Mouse (Mus musculus) hindbrain, embryonic 14.5 days (tissue): ENCODE results near the gene Itpripl1. TPM values are rescaled to one million over a fixed set of nuclear protein-coding genes. Genes with fewer than 3 reads are reported as not detected.
A peak's percentile ranks its signal among the peaks of the same experiment; 100 is the strongest.
"Not testable (repeated sequence)": the region's sequence is repeated elsewhere in the genome, so short reads cannot be mapped to it uniquely, and the experiment has no call there.

ENCODE experiments used
- ATAC-seq: fragments of 200-750 bp; cut with Nextera tagmentation; 2 replicates; pipeline ENCODE4 v1.8.0; 2017; ENCODE audit warnings: moderate number of reproducible peaks, mild to moderate bottlenecking, moderate TSS enrichment, moderate library complexity; ENCODE audit not compliant: low FRiP score
- DNase-seq: peaks from one replicate; pipeline ENCODE4 v3.0.0-alpha.2; 2015; ENCODE audit warnings: low spot score
- H3K27ac ChIP-seq: fragments of 300-500 bp; sonication (generic); 2 replicates; pipeline ENCODE4 v1.5.1; 2014; ENCODE audit warnings: mild to moderate bottlenecking, moderate library complexity
- H3K27me3 ChIP-seq: fragments of 300-500 bp; sonication (generic); 2 replicates; pipeline ENCODE4 v1.6.1; 2014; ENCODE audit warnings: mild to moderate bottlenecking, low read length, mixed read lengths; ENCODE audit not compliant: control insufficient read depth, insufficient read depth
- H3K36me3 ChIP-seq: fragments of 300-500 bp; sonication (generic); replicated peaks from 2 replicates; pipeline ENCODE4 v1.6.1; 2014; ENCODE audit not compliant: control insufficient read depth, insufficient read depth
- H3K4me1 ChIP-seq: fragments of 300-500 bp; sonication (generic); replicated peaks from 2 replicates; pipeline ENCODE4 v1.6.1; 2014; ENCODE audit warnings: antibody characterized with exemption, low read length, mixed read lengths; ENCODE audit not compliant: control insufficient read depth, insufficient read depth
- H3K4me2 ChIP-seq: fragments of 300-500 bp; sonication (generic); replicated peaks from 2 replicates; pipeline ENCODE4 v1.6.1; 2014; ENCODE audit warnings: mild to moderate bottlenecking, moderate library complexity
- H3K4me3 ChIP-seq: fragments of 300-500 bp; sonication (generic); replicated peaks from 2 replicates; pipeline ENCODE4 v1.5.1; 2014; ENCODE audit warnings: mild to moderate bottlenecking, low read length
- H3K9ac ChIP-seq: fragments of 300-500 bp; sonication (generic); 2 replicates; pipeline ENCODE4 v1.6.1; 2014
- H3K9me3 ChIP-seq: fragments of 300-500 bp; sonication (generic); 2 replicates; pipeline ENCODE4 v1.6.1; 2016; ENCODE audit warnings: low read length; ENCODE audit not compliant: control insufficient read depth
- WGBS: fragments of 180-500 bp; shearing (Covaris S2); extraction: QIAGEN DNeasy Blood & Tissue Kit; methylation state at CpG from one replicate; pipeline ENCODE4 v1.1.7; 2014; 5-methylcytosine and 5-hydroxymethylcytosine counted together
- polyA plus RNA-seq: library from polyadenylated mRNA; unstranded; fragments of >200 nt; fragmentation: Nextera tagmentation; extraction: Ambion mirVana; gene quantifications from 2 replicates; pipeline ENCODE4 v1.2.1, GENCODE M21; 2014

Itpripl1 gene
- polyA plus RNA-seq: 9.7 and 12.4 TPM in 2 replicates

DNA sequence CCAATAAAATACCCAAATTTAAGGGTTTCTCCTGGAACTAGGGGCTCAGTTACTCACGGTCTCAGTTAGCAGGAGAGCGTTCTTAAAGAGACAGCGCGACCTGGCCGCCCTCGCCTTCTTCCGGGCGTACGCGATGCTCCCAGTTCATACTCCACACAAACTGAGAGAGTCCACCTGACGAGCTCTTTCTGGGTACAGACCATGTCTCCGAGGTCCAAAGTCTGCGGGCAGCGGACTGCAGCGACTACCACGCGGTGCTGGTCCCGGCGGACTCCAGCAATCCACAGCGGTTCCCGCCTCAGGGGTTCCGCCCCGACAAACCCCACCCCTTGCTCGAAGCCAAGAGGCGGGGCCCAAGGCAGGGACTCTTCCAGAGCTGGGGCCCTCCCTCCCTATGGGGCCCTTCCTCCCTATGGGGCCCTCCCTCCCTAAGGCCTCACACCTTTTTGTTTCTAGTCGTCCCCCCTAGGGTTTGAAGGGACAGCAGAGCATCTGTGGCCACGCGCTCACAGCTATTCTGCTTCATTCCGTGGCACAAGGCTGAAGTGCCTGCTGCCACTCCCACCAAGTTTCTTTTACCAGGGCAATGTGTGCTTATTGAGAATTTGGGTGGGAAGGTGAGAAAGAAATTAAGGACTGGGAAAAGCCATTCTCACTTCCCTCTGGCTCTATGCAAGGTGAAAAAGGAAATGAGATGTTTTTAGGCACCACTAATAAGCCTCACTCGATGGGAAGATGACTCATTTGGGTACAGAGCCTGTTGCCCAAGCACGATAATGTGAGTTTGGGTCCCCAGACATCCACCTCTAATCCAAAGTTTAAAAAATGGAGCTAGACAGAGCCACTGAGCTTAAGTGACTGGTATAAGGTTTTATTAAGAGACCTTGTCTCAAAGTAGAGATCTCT, at the start of gene Itpripl1:
Gene Itpripl1, minus strand, starts transcription at position 285 of the 906 bp plus-strand sequence.
- Histone ChIP-seq H3K4me3 (peak within 1 kb of the TSS; percentile 58), H3K4me2 (peak within 1 kb of the TSS; percentile 96), H3K27ac (no peak within 1 kb of the TSS), H3K9ac (peak within 1 kb of the TSS; percentile 68), H3K27me3 (no peaks in the 10 kb centered on the region), H3K4me1 (peaks cover 16% of the 10 kb centered on the region), H3K9me3 (no peaks in the 10 kb centered on the region), H3K36me3 (no peaks in the 10 kb centered on the region)
- WGBS: 4% methylated on average over 31 of the region's 31 CpGs
- ATAC-seq (peak; percentile 83), DNase-seq (peak; percentile 40)

DNA sequence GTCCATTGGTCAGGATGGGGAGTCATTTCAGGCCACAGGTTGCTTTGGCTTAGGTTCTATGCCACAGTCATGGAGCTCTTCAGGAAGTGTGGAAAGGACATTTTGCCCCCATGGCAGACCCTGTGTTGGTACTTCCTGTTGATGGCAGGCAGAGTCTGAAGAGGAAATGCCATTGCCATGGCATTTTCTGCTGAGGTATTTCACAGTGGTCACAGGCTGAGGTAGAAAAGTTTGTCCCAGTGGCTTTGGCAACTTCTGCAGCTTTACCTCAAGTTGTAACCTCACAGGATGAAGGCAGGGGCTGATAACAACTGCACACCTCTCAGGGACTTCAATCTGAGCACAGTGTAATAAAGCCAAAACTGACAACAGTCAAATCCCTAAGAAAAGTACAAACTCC, 46.3 kb upstream of the Itpripl1 start:
- DNase-seq (no peak), ATAC-seq (no peak)
- Histone ChIP-seq H3K4me3 (no peak overlapping the region), H3K9ac (no peak overlapping the region), H3K27me3 (no peaks in the 10 kb centered on the region), H3K4me1 (no peaks in the 10 kb centered on the region), H3K9me3 (no peaks in the 10 kb centered on the region), H3K27ac (no peak overlapping the region), H3K36me3 (no peaks in the 10 kb centered on the region), H3K4me2 (no peak overlapping the region)

DNA sequence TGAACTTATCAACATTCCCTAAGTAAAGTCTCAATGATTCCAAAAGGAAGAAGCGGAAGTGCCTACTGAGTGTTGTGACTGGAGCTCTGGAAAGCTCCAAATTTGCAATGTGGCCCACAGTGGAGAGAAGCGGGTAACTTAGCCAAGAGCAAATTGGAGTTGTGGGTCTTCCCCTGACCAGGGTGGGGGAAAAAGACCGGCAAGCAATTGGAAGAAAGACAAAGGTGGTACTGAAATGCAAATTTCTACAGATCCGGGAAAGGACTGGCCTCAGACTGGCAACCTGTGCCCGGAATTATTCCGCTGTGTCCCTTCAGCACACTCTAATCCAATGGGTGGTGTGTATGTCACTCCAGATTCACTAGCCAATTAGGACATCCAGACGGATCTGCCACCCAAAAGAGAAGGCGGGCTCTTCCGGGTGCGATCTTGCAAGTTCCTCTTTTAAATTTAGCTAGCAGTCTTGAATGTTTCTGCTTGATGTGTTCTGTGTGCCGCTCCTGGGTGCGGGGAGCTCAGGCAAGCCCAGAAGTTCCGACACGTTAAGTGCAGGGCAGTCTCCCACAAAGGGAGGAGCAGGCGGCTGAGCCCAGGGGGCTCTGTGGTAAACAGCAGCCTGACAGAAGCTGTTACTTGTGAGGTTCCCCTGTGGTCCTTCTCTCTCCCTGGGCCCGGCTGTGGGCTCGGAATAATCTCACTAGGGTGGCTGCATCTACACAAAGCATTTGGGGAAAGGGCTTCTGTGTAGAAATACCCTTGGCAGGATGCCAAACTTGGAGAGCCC, 39.5 kb upstream of the Itpripl1 start:
- H3K9me3 ChIP-seq: no peaks in the 10 kb centered on the region
- 2% methylated on average over 17 of the region's 17 CpGs for whole genome bisulfite sequencing

DNA sequence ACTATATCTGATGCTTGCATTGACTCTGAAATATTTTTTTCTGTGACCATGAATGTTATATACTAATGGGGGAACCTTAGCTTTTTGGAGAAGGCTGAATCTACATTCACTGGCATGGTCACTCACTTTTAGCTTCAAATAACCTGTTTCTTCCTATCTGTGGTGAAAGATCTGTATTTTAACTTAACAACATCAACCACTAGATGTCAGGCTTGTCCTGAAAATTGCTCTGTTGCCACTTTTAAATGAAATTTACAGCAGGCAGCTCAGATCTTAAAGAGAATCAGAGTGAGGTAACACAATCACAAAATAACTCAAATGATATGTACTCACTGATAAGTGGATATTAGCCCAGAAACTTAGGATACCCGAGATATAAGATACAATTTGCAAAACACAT, 23.0 kb upstream of the Itpripl1 start:
- ATAC-seq: not testable (repeated sequence)

More for the DNA sequence above, 39.5 kb upstream of the Itpripl1 start:
- peak overlapping the region; percentile 78 for H3K27ac ChIP-seq
- no peaks in the 10 kb centered on the region for H3K27me3 ChIP-seq
- peak overlapping the region; percentile 49 for H3K4me3 ChIP-seq
- peak overlapping the region; percentile 61 for H3K4me2 ChIP-seq
- no peaks in the 10 kb centered on the region for H3K4me1 ChIP-seq
- peak overlapping the region; percentile 70 for H3K9ac ChIP-seq
- no peaks in the 10 kb centered on the region for H3K36me3 ChIP-seq
- DNase-seq: peak; percentile 88
- ATAC-seq: peak; percentile 100

DNA sequence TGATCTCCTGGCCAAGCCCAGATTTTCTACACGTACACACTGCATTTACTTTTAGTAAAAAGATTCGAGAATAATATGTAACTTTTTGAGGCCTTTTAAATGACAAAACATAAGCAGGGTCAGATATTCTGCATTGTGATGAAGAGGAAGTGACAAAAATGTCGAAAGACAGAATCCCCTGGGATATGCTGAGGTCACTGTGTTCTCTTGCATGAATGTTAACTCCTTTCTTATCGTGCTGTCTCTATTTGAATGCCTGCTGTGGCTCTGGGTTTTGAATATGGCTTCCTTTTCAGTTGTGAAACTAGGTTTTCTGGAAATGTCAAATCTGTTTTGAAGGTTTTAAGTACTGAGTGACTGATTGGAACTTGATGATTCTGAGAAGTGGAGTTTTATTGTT, 22.4 kb upstream of the Itpripl1 start:
- DNase-seq (no peak), ATAC-seq (no peak)
- H3K27ac ChIP-seq: no peak overlapping the region
- H3K9me3 ChIP-seq: no peaks in the 10 kb centered on the region
- H3K4me2 ChIP-seq: no peak overlapping the region
- no peaks in the 10 kb centered on the region for H3K4me1 ChIP-seq
- no peak overlapping the region for H3K9ac ChIP-seq
- no peak overlapping the region for H3K4me3 ChIP-seq
- no peaks in the 10 kb centered on the region for H3K27me3 ChIP-seq
- H3K36me3 ChIP-seq: no peaks in the 10 kb centered on the region
- 67% methylated on average over 4 of the region's 4 CpGs for WGBS

More for the DNA sequence above, 23.0 kb upstream of the Itpripl1 start:
- not testable (repeated sequence) for H3K9ac ChIP-seq, H3K9me3 ChIP-seq, H3K4me3 ChIP-seq, H3K27ac ChIP-seq, H3K4me1 ChIP-seq, H3K27me3 ChIP-seq, H3K4me2 ChIP-seq, H3K36me3 ChIP-seq
- 0% methylated on average over 1 of the region's 1 CpGs for WGBS
- peak; percentile 90 for DNase-seq

DNA sequence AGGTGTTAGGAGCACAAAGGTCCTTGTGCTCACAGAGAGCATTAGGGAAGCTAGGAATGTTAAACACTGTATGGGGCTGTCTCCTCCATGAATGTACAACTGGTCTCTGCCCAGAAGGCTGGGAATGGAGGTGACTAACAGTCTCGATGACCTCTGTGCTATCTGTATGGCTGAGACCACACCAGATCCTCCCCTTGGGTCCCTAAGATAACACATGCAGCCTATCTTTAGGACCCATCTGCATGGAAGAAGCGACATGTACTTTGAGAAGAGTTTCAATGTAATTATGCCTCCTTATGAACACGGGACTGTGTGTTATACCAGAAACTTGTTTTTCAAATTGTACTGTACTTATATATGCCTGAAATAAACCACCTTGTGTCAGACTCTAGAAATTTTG, 2.5 kb upstream of the Itpripl1 start:
- H3K4me2 ChIP-seq: no peak overlapping the region
- H3K27me3 ChIP-seq: no peaks in the 10 kb centered on the region
- H3K4me3 ChIP-seq: no peak overlapping the region
- no peak for DNase-seq
- H3K9ac ChIP-seq: no peak overlapping the region
- no peaks in the 10 kb centered on the region for H3K9me3 ChIP-seq
- WGBS: 94% methylated on average over 3 of the region's 3 CpGs
- ATAC-seq: no peak
- peaks cover 16% of the 10 kb centered on the region for H3K4me1 ChIP-seq
- no peaks in the 10 kb centered on the region for H3K36me3 ChIP-seq
- H3K27ac ChIP-seq: no peak overlapping the region

DNA sequence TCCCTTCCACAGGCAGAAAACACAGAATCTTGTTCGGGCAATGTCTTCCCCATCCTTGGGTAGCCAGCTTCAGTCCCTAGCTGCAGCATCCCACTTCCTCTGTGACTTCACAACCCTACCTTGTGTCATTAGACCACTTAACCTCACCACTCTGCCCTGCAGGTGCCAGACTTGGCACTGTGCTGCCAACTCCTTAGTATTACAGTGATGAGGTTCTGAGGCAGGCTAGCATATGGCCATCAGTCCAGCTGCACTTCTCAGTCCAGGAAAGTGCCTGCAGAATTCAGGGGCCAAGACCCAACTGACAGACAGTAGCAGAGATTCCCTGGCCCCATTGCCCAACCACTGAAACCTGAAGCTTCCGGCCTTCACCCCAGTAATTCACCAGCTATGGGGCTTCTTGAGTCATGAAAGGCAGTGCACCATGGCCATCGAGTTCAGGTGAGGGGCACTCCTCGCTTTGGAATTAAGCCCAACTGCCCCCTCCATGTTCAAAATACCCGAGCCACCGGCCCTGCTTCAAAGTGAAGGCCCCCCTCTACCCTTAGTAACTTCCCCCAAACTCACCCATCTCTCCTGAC, 575 bp downstream of the Itpripl1 start:
- 0 out of 2 replicates have a peak, but pooled peaks have one; percentile 12 for ATAC-seq
- H3K9me3 ChIP-seq: no peaks in the 10 kb centered on the region

DNA sequence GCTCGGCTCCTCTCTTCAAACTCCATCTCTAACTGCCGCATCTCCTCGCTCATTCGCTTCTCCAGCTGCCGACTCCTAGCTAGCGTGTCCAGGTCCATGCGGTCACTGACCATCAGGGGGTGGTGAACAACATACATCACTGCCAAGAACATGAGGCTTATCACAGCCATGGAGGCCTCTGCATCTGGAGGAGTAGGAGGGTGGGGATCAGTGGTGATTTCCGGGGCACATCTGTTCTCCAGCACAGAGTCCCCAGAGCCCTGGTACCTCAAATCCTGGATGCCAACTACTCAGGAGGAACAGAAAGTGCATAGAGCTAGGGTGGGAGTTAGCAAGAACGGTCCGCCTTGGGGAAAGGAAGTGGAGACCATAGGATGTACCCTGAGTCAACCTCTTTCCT, 1.2 kb downstream of the Itpripl1 start:
- Histone ChIP-seq H3K9ac (no peak overlapping the region), H3K4me1 (peaks cover 16% of the 10 kb centered on the region), H3K9me3 (no peaks in the 10 kb centered on the region), H3K27ac (no peak overlapping the region), H3K36me3 (no peaks in the 10 kb centered on the region), H3K27me3 (no peaks in the 10 kb centered on the region), H3K4me2 (peak overlapping the region; percentile 96), H3K4me3 (no peak overlapping the region)
- DNase-seq (no peak), ATAC-seq (no peak)
- WGBS: 87% methylated on average over 10 of the region's 10 CpGs

More for the DNA sequence above, 575 bp downstream of the Itpripl1 start:
- Histone ChIP-seq H3K4me2 (peak overlapping the region; percentile 96), H3K27ac (no peak overlapping the region), H3K9ac (peak overlapping the region; percentile 68), H3K27me3 (no peaks in the 10 kb centered on the region), H3K4me3 (peak overlapping the region; percentile 58), H3K36me3 (no peaks in the 10 kb centered on the region), H3K4me1 (peaks cover 16% of the 10 kb centered on the region)
- no peak for DNase-seq
- WGBS: 14% methylated on average over 6 of the region's 6 CpGs

DNA sequence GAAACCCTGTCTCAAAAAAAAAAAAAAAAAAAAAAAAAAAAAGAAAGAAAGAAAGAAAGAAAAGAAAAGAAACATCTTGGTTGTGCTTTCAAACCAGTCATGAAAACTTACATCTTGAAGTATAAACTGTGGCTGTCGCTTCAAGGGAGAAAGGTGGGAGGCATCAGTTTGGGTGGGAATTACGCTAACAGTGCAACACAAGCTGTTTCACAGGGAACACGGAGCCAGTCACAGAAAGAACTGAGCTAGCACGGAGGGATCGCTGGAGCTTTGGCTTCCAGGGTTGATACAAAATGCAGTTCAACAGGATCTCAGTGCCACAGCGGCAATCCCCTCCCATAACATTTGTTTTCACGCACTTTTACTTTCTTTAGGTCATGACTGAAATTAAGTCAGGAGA, 3.2 kb downstream of the Itpripl1 start:
- Histone ChIP-seq H3K9ac (no peak overlapping the region), H3K36me3 (no peaks in the 10 kb centered on the region), H3K27me3 (no peaks in the 10 kb centered on the region), H3K27ac (no peak overlapping the region), H3K9me3 (no peaks in the 10 kb centered on the region), H3K4me1 (peaks cover 20% of the 10 kb centered on the region), H3K4me2 (no peak overlapping the region), H3K4me3 (no peak overlapping the region)
- DNase-seq (no peak), ATAC-seq (no peak)
- 96% methylated on average over 7 of the region's 7 CpGs for WGBS
